Mouse (Mus musculus) splenic B cell, adult 2 months (primary cell): Measurements from ENCODE around the gene Cxcr1.
A peak's percentile ranks its signal among the peaks of the same experiment; 100 is the strongest.

Experiments used
- DNase-seq: peaks from one replicate; pipeline ENCODE4 v3.0.0-alpha.2; 2011; ENCODE audit warnings: low read depth, low spot score
- H3K27me3 ChIP-seq: 2 replicates; pipeline ENCODE4 v1.6.1; 2012; ENCODE audit warnings: mild to moderate bottlenecking, low read length, moderate library complexity, mixed read lengths; ENCODE audit not compliant: control insufficient read depth, poor library complexity, insufficient read depth, severe bottlenecking
- H3K36me3 ChIP-seq: 2 replicates; pipeline ENCODE4 v1.6.1; 2012; ENCODE audit warnings: mild to moderate bottlenecking, low read length, moderate library complexity, mixed read lengths; ENCODE audit not compliant: control insufficient read depth, poor library complexity, insufficient read depth, severe bottlenecking

Cxcr1 gene

DNA sequence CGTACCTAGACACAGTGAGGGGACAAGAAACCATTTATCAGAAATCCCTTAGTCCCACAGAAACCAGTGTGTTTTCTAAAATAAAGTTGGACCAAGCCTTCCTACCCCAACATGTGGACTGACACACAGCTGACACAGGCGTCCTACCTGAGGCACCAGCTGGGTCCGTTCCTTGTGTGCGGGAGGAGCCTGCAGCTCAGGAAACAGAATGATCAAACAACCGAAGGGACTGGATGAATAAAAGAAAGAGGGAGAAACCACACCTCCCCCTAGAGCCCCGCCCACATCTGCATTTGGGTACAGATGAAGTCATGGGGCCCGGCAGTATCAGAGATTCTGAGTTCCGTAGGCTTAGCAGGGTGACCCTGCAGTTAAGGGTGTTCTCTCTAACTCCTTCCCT lies at the start of gene Cxcr1:
Gene Cxcr1, minus strand, starts transcription at position 187 of the 400 bp plus-strand sequence.
- DNase-seq = no peak
- no peaks in the 10 kb centered on the region for H3K36me3 ChIP-seq
- H3K27me3 ChIP-seq = no peaks in the 10 kb centered on the region; the same call in 1 of the 2 replicates

DNA sequence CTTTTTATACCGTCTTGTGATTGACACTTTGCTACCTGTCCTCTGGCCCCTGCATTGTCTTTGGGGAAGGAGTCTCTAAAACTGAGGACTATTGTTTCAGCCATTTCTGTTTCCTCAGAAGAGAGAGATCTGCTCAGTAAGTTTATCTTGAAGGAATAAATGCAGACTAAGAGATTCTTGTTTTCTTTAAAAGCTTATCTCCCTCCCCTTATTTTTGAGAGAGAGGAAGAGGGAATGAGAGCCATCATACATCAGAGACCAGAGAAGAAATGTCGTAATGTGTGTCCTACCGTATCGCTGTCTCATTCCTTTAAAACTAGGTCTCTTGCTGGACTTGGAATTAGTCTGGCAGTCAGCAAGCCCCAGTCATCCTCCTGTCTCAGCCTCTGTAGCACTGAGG lies 46.4 kb upstream of the Cxcr1 start:
- Histone ChIP-seq H3K27me3 (no peaks in the 10 kb centered on the region), H3K36me3 (peaks cover 3% of the 10 kb centered on the region; the same call in 1 of the 2 replicates)
- DNase-seq = no peak

DNA sequence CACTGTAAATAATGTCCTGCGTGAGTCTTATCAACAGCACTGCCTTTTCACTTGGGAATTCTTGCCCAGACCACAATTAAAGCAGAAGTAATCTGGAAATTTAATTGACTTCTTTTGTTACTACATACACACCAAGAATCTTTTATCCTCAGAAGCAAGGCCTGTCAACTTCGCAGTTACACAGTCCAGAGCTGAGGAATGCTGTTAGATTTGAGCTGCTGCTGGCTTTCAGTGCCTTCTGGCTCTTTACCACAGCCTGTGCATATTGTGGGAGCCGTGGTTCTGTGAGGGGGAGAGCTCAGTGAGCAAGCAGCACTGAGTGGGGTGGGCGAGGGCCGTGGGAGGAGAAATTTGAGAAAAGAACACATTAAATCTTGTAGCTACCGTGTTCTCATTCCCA lies 45.9 kb upstream of the Cxcr1 start:
- Histone ChIP-seq H3K36me3 (peaks cover 2% of the 10 kb centered on the region; the same call in 1 of the 2 replicates), H3K27me3 (no peaks in the 10 kb centered on the region)
- DNase-seq = no peak

DNA sequence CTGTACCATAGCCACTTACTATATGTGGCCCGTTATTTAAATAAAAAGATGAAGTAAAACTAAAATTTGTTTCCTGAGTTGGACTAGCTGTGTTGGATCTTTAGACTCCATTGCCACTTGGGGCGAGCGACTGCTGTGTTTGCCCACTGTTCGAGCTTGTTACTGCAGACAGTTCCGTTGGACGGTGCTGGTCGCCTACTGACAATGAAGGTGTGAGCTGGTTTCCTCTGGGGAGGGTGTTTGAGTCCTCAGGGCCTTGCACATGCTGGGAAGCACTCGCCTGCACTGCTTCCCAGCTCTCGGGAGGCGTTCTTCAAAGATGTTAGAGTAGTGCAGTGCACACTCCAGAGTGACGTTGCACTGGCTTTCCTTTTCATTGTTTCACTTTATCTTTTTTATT lies 45.2 kb upstream of the Cxcr1 start:
- Histone ChIP-seq H3K36me3 (peaks cover 2% of the 10 kb centered on the region; the same call in 1 of the 2 replicates), H3K27me3 (no peaks in the 10 kb centered on the region)
- DNase-seq = peak; percentile 31

GRCm38 (mm10) chr1:74239162-74239561 lies 44.7 kb upstream of the Cxcr1 start:
- H3K27me3 ChIP-seq = no peaks in the 10 kb centered on the region
- peaks cover 2% of the 10 kb centered on the region; the same call in 1 of the 2 replicates for H3K36me3 ChIP-seq
- no peak for DNase-seq

DNA sequence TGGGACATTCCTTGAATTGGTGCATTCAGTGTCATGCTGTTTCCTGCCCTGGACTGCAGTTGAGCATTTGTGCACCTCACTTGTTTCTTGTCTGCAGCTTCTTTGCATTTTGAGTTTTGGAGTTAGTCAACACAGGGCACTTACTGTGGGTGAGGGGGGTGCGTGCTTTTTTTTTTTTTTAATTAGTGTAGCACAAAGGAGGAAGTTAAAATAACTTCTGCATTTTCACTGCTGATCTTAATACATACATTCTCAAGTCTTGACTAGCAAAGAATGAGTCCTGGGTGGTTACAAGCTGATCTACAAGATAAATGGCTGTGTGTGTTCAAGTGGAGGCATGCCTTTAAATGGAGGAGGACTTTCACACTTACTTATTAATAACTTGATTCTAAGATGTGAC lies 43.7 kb upstream of the Cxcr1 start:
- no peaks in the 10 kb centered on the region for H3K27me3 ChIP-seq
- H3K36me3 ChIP-seq = peaks cover 2% of the 10 kb centered on the region; the same call in 1 of the 2 replicates
- peak; percentile 79 for DNase-seq

GRCm38 (mm10) chr1:74237671-74238070 lies 43.2 kb upstream of the Cxcr1 start:
- DNase-seq = no peak

DNA sequence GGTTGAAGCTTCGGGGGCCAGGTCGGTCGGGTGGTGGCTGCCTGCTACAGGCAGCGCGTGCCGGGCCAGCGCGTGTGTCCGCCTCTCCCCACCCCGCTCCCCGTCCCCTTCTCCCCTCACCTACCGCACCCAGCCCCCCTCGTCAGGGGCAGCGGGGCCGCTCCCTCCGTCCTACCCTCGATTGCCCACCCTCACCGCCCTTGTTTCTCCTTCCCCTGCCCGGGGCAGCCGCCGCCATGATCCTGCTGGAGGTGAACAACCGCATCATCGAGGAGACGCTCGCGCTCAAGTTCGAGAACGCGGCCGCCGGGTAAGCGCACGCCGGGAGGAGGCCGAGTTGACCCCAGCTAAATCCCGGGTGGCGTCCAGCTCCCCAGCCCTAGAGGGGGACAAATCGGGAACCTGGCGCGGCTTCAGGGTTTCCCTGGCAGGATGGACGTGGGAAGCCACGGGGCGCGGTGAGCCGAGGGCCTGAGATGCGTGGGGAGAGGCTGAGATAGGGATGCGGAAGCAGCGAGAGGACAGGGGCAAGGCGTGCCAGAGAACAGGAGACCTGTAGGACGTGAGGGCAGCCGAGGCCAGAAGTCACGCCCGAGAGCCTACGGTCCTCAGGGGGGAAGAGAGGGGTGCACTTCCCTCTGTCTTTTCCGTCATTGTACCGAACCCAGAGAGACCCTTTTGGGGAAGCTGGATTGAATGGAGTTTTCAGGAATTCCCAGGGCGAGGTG lies 42.3 kb upstream of the Cxcr1 start:
- DNase-seq = peak; percentile 64
- H3K27me3 ChIP-seq = no peaks in the 10 kb centered on the region
- peaks cover 2% of the 10 kb centered on the region; the same call in 1 of the 2 replicates for H3K36me3 ChIP-seq

More at GRCm38 (mm10) chr1:74237671-74238070, 43.2 kb upstream of the Cxcr1 start:
- H3K36me3 ChIP-seq = peaks cover 2% of the 10 kb centered on the region; the same call in 1 of the 2 replicates
- H3K27me3 ChIP-seq = no peaks in the 10 kb centered on the region

DNA sequence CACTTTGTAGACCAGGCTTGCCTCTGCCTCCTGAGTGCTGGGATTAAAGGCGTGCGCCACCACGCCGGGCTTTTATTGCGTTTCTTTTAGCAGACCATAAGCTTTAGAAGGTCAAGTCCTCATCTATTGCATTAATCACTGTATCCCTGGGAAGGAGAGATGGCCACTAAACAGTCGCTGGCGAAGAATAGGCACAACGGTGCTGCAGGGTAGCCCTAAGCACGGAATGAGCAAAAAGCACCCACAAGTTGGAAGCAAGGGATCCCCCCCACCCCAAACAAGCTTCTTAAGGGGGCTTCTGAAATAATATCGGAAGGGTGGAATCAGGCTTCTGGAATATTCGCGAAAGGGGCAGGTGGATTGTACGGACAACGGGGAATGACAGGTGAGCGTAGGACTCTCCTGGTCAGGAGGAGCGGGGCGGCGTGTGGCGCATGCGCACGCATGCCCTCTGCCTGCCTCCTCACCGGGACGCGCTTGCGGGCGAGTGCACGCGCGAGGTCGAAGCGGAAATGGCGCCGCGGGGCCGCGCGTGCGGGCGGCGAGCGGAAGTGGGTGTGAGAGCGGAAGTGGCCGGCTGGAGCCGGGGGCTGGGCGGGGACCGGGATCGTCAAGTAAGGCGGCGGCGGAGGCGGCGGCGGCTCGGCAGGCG lies 41.6 kb upstream of the Cxcr1 start, which contains the start of gene Arpc2:
Gene Arpc2, plus strand, starts transcription at position 147 of the 652 bp plus-strand sequence.
- Histone ChIP-seq H3K36me3 (peaks cover 1% of the 10 kb centered on the region; the same call in 1 of the 2 replicates), H3K27me3 (no peaks in the 10 kb centered on the region)
- peak; percentile 98 for DNase-seq

- H3K27me3 ChIP-seq = no peaks in the 10 kb centered on the region
Measured at GRCm38 (mm10) chr1:74230992-74231391, 36.6 kb upstream of the Cxcr1 start.

GRCm38 (mm10) chr1:74229942-74230341 lies 35.5 kb upstream of the Cxcr1 start:
- no peak for DNase-seq
- Histone ChIP-seq H3K36me3 (no peaks in the 10 kb centered on the region), H3K27me3 (no peaks in the 10 kb centered on the region)

More at GRCm38 (mm10) chr1:74230992-74231391, 36.6 kb upstream of the Cxcr1 start:
- no peak for DNase-seq
- H3K36me3 ChIP-seq = no peaks in the 10 kb centered on the region

GRCm38 (mm10) chr1:74227317-74227716 lies 32.9 kb upstream of the Cxcr1 start:
- Histone ChIP-seq H3K36me3 (no peaks in the 10 kb centered on the region), H3K27me3 (no peaks in the 10 kb centered on the region)
- DNase-seq = peak; percentile 88

GRCm38 (mm10) chr1:74219922-74220321 lies 25.5 kb upstream of the Cxcr1 start:
- no peaks in the 10 kb centered on the region for H3K27me3 ChIP-seq
- no peak for DNase-seq
- no peaks in the 10 kb centered on the region for H3K36me3 ChIP-seq

- Histone ChIP-seq H3K27me3 (no peaks in the 10 kb centered on the region), H3K36me3 (no peaks in the 10 kb centered on the region)
- DNase-seq = no peak
Measured at GRCm38 (mm10) chr1:74208941-74209340, 14.5 kb upstream of the Cxcr1 start.

DNA sequence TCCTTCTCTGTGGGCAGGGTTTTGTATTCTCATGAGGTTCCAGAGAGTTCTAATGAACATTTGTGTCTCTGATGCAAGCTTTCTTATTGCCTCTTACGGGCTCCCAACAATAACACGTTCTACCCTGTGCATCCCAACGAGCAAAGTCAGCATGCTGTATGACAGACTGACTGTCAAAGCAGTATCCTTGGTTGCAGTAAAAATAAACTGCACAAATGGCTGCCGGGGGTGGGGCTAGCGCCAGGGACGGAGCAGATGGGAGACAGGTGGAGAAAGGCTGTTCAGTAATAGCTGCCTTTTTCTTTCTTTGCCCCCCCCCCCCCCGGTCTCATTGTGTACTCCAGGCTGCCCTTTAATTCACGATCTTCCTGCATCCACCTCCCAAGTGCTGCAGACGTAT lies 13.5 kb upstream of the Cxcr1 start:
- Histone ChIP-seq H3K27me3 (no peaks in the 10 kb centered on the region), H3K36me3 (no peaks in the 10 kb centered on the region)
- no peak for DNase-seq
